Mouse (Mus musculus): ENCODE data around the gene Rassf4. TPM values are rescaled to one million over a fixed set of nuclear protein-coding genes. Genes with fewer than 3 reads are reported as not detected.

Gene Rassf4
- polyA plus RNA-seq, 1 experiment from 2014 or later = 29.0 TPM

GRCm38 (mm10) chr6:116697896-116698425, 24.2 kb upstream of the Rassf4 start:
- ATAC-seq (ENCODE audit: low FRiP score) = no peak
- H3K36me3 ChIP-seq = no peaks in the 10 kb centered on the region
- WGBS = 93% methylated on average over 4 of the region's 4 CpGs

GRCm38 (mm10) chr6:116697413-116697812, 23.7 kb upstream of the Rassf4 start:
- no peak overlapping the region for H3K4me2 ChIP-seq
- H3K9me3 ChIP-seq (replicated peaks) = no peaks in the 10 kb centered on the region
- H3K27me3 ChIP-seq (replicated peaks) = no peaks in the 10 kb centered on the region
- H3K27ac ChIP-seq (replicated peaks) = no peak overlapping the region
- no peak overlapping the region for H3K9ac ChIP-seq (replicated peaks)
- H3K36me3 ChIP-seq = no peaks in the 10 kb centered on the region
- no peak overlapping the region for H3K4me3 ChIP-seq (replicated peaks)
- 59% methylated on average over 2 of the region's 2 CpGs for WGBS
- no peak for ATAC-seq (ENCODE audit: low FRiP score)
- H3K4me1 ChIP-seq = no peaks in the 10 kb centered on the region

More at GRCm38 (mm10) chr6:116697896-116698425, 24.2 kb upstream of the Rassf4 start:
- Histone ChIP-seq H3K4me3 (replicated peaks) (no peak overlapping the region), H3K9ac (replicated peaks) (no peak overlapping the region), H3K4me1 (no peaks in the 10 kb centered on the region), H3K4me2 (no peak overlapping the region), H3K27ac (replicated peaks) (no peak overlapping the region), H3K9me3 (replicated peaks) (no peaks in the 10 kb centered on the region), H3K27me3 (replicated peaks) (no peaks in the 10 kb centered on the region)

- Histone ChIP-seq H3K9me3 (replicated peaks) (no peaks in the 10 kb centered on the region), H3K4me1 (no peaks in the 10 kb centered on the region), H3K4me2 (no peak overlapping the region), H3K27me3 (replicated peaks) (no peaks in the 10 kb centered on the region), H3K9ac (replicated peaks) (no peak overlapping the region), H3K4me3 (replicated peaks) (no peak overlapping the region), H3K27ac (replicated peaks) (no peak overlapping the region), H3K36me3 (no peaks in the 10 kb centered on the region)
- WGBS = 77% methylated on average over 3 of the region's 3 CpGs
- ATAC-seq (ENCODE audit: low FRiP score) = no peak
Observed at GRCm38 (mm10) chr6:116694346-116694745, 20.6 kb upstream of the Rassf4 start.

- H3K36me3 ChIP-seq = no peaks in the 10 kb centered on the region
- no peak for ATAC-seq (ENCODE audit: low FRiP score)
- H3K27me3 ChIP-seq (replicated peaks) = no peaks in the 10 kb centered on the region
- H3K4me3 ChIP-seq (replicated peaks) = no peak overlapping the region
- 92% methylated on average over 4 of the region's 4 CpGs for WGBS
- no peaks in the 10 kb centered on the region for H3K4me1 ChIP-seq
- no peaks in the 10 kb centered on the region for H3K9me3 ChIP-seq (replicated peaks)
- H3K27ac ChIP-seq (replicated peaks) = no peak overlapping the region
- no peak overlapping the region for H3K9ac ChIP-seq (replicated peaks)
- no peak overlapping the region for H3K4me2 ChIP-seq
Observed at GRCm38 (mm10) chr6:116693639-116694038, 19.9 kb upstream of the Rassf4 start.

- Histone ChIP-seq H3K27me3 (replicated peaks) (no peaks in the 10 kb centered on the region), H3K36me3 (no peaks in the 10 kb centered on the region), H3K4me2 (no peak overlapping the region), H3K4me1 (no peaks in the 10 kb centered on the region), H3K4me3 (replicated peaks) (no peak overlapping the region), H3K9me3 (replicated peaks) (no peaks in the 10 kb centered on the region), H3K9ac (replicated peaks) (no peak overlapping the region), H3K27ac (replicated peaks) (no peak overlapping the region)
- ATAC-seq (ENCODE audit: low FRiP score) = no peak
- 54% methylated on average over 6 of the region's 6 CpGs for WGBS
Observed at GRCm38 (mm10) chr6:116682317-116682716, 8.6 kb upstream of the Rassf4 start.

- Histone ChIP-seq H3K4me2 (no peak overlapping the region), H3K9ac (replicated peaks) (no peak overlapping the region), H3K36me3 (no peaks in the 10 kb centered on the region), H3K27ac (replicated peaks) (no peak overlapping the region), H3K4me3 (replicated peaks) (no peak overlapping the region), H3K4me1 (no peaks in the 10 kb centered on the region), H3K27me3 (replicated peaks) (no peaks in the 10 kb centered on the region), H3K9me3 (replicated peaks) (no peaks in the 10 kb centered on the region)
- ATAC-seq (ENCODE audit: low FRiP score) = no peak
- 81% methylated on average over 5 of the region's 5 CpGs for WGBS
Observed at GRCm38 (mm10) chr6:116679563-116680288, 6.0 kb upstream of the Rassf4 start.

- H3K27me3 ChIP-seq (replicated peaks) = 0 out of 2 replicates have a peak, but pooled peaks cover 2% of the 10 kb centered on the region
- H3K27ac ChIP-seq (replicated peaks) = no peak overlapping the region
- H3K4me3 ChIP-seq (replicated peaks) = no peak overlapping the region
- H3K4me1 ChIP-seq = peaks cover 20% of the 10 kb centered on the region
- no peaks in the 10 kb centered on the region for H3K36me3 ChIP-seq
- WGBS = 71% methylated on average over 6 of the region's 6 CpGs
- no peak overlapping the region for H3K4me2 ChIP-seq
- H3K9ac ChIP-seq (replicated peaks) = no peak overlapping the region
- H3K9me3 ChIP-seq (replicated peaks) = no peaks in the 10 kb centered on the region
- ATAC-seq (ENCODE audit: low FRiP score) = no peak
Observed at GRCm38 (mm10) chr6:116677321-116677720, 3.6 kb upstream of the Rassf4 start.

GRCm38 (mm10) chr6:116676355-116676913, 2.7 kb upstream of the Rassf4 start:
- no peak for ATAC-seq (ENCODE audit: low FRiP score)
- no peak overlapping the region for H3K4me2 ChIP-seq
- H3K4me3 ChIP-seq (replicated peaks) = no peak overlapping the region
- H3K27me3 ChIP-seq (replicated peaks) = 0 out of 2 replicates have a peak, but pooled peaks cover 3% of the 10 kb centered on the region
- H3K9ac ChIP-seq (replicated peaks) = no peak overlapping the region
- peaks cover 27% of the 10 kb centered on the region for H3K4me1 ChIP-seq
- no peaks in the 10 kb centered on the region for H3K9me3 ChIP-seq (replicated peaks)
- 74% methylated on average over 10 of the region's 10 CpGs for WGBS
- H3K27ac ChIP-seq (replicated peaks) = no peak overlapping the region
- no peaks in the 10 kb centered on the region for H3K36me3 ChIP-seq

- peak overlapping the region; percentile 98 for H3K4me2 ChIP-seq
- peak overlapping the region; percentile 76 for H3K27ac ChIP-seq (replicated peaks)
- no peaks in the 10 kb centered on the region for H3K36me3 ChIP-seq
- WGBS = 21% methylated on average over 16 of the region's 16 CpGs
- no peak for ATAC-seq (ENCODE audit: low FRiP score)
- peak overlapping the region; percentile 65 for H3K9ac ChIP-seq (replicated peaks)
- H3K9me3 ChIP-seq (replicated peaks) = no peaks in the 10 kb centered on the region
- H3K27me3 ChIP-seq (replicated peaks) = 0 out of 2 replicates have a peak, but pooled peaks cover 3% of the 10 kb centered on the region
- H3K4me3 ChIP-seq (replicated peaks) = peak overlapping the region; percentile 63
- peaks cover 47% of the 10 kb centered on the region for H3K4me1 ChIP-seq
Observed at GRCm38 (mm10) chr6:116674283-116674886, 633 bp upstream of the Rassf4 start.

- H3K9me3 ChIP-seq (replicated peaks) = no peaks in the 10 kb centered on the region
- WGBS = 58% methylated on average over 5 of the region's 5 CpGs
- H3K4me1 ChIP-seq = peaks cover 51% of the 10 kb centered on the region
- H3K27ac ChIP-seq (replicated peaks) = no peak overlapping the region; the same call in 1 of the 2 replicates
- H3K27me3 ChIP-seq (replicated peaks) = 0 out of 2 replicates have a peak, but pooled peaks cover 3% of the 10 kb centered on the region
- 0 out of 2 replicates have a peak overlapping the region, but pooled peaks have one; percentile 65 for H3K9ac ChIP-seq (replicated peaks)
- H3K4me2 ChIP-seq = peak overlapping the region; percentile 98
- no peak for ATAC-seq (ENCODE audit: low FRiP score)
- peak overlapping the region; percentile 63; the same call in 1 of the 2 replicates for H3K4me3 ChIP-seq (replicated peaks)
- no peaks in the 10 kb centered on the region for H3K36me3 ChIP-seq
Observed at GRCm38 (mm10) chr6:116672349-116672748, 1.4 kb downstream of the Rassf4 start.

- no peaks in the 10 kb centered on the region for H3K36me3 ChIP-seq
- 69% methylated on average over 4 of the region's 4 CpGs for WGBS
- no peak overlapping the region for H3K9ac ChIP-seq (replicated peaks)
- H3K27ac ChIP-seq (replicated peaks) = no peak overlapping the region
- 0 out of 2 replicates have a peak, but pooled peaks cover 3% of the 10 kb centered on the region for H3K27me3 ChIP-seq (replicated peaks)
- H3K4me2 ChIP-seq = peak overlapping the region; percentile 98
- H3K4me3 ChIP-seq (replicated peaks) = no peak overlapping the region
- no peaks in the 10 kb centered on the region for H3K9me3 ChIP-seq (replicated peaks)
- peaks cover 51% of the 10 kb centered on the region for H3K4me1 ChIP-seq
- ATAC-seq (ENCODE audit: low FRiP score) = no peak
Observed at GRCm38 (mm10) chr6:116671768-116672167, 2.0 kb downstream of the Rassf4 start.
